Mouse (Mus musculus): ENCODE data around the gene H2-D1. TPM values are rescaled to one million over a fixed set of nuclear protein-coding genes. Genes with fewer than 3 reads are reported as not detected.

The H2-D1 gene
- polyA plus RNA-seq, 1 experiment: 69.0 TPM

- TF ChIP-seq GATA1 (IDR thresholded peaks at IDR 0.05; ENCODE audit: low read length): no peak
These were observed 26.7 kb upstream of the H2-D1 start, which contains the start of gene Nfkbil1 for GRCm38 (mm10) chr17:35235614-35236389. Gene Nfkbil1, minus strand, starts transcription at chr17:35235792.

- TF ChIP-seq GATA1 (IDR thresholded peaks at IDR 0.05; ENCODE audit: low read length): no peak
These were observed 26.2 kb upstream of the H2-D1 start for GRCm38 (mm10) chr17:35236390-35236746.

GRCm38 (mm10) chr17:35236996-35237395 is 25.5 kb upstream of the H2-D1 start:
- TF ChIP-seq GATA1 (IDR thresholded peaks at IDR 0.05; ENCODE audit: low read length): no peak

GRCm38 (mm10) chr17:35237504-35237903 is 25.0 kb upstream of the H2-D1 start:
- no peak for TF ChIP-seq GATA1 (IDR thresholded peaks at IDR 0.05; ENCODE audit: low read length)

GRCm38 (mm10) chr17:35239700-35240099 is 22.8 kb upstream of the H2-D1 start:
- no peak for TF ChIP-seq GATA1 (IDR thresholded peaks at IDR 0.05; ENCODE audit: low read length)

- TF ChIP-seq GATA1 (IDR thresholded peaks at IDR 0.05; ENCODE audit: low read length): no peak
These were observed 21.9 kb upstream of the H2-D1 start for GRCm38 (mm10) chr17:35240384-35241304.

GRCm38 (mm10) chr17:35241305-35242014 is 21.1 kb upstream of the H2-D1 start, which contains the start of gene Ddx39b:
Gene Ddx39b, plus strand, starts transcription at chr17:35241746.
- no peak for TF ChIP-seq GATA1 (IDR thresholded peaks at IDR 0.05; ENCODE audit: low read length)

GRCm38 (mm10) chr17:35242015-35242941 is 20.3 kb upstream of the H2-D1 start:
- TF ChIP-seq GATA1 (IDR thresholded peaks at IDR 0.05; ENCODE audit: low read length): no peak

- TF ChIP-seq GATA1 (IDR thresholded peaks at IDR 0.05; ENCODE audit: low read length): no peak
These were observed 19.4 kb upstream of the H2-D1 start for GRCm38 (mm10) chr17:35243086-35243485.

- no peak for TF ChIP-seq GATA1 (IDR thresholded peaks at IDR 0.05; ENCODE audit: low read length)
These were observed 17.5 kb upstream of the H2-D1 start for GRCm38 (mm10) chr17:35244999-35245398.

GRCm38 (mm10) chr17:35245731-35246623 is 16.6 kb upstream of the H2-D1 start:
- no peak for TF ChIP-seq GATA1 (IDR thresholded peaks at IDR 0.05; ENCODE audit: low read length)

GRCm38 (mm10) chr17:35247144-35247543 is 15.4 kb upstream of the H2-D1 start:
- TF ChIP-seq GATA1 (IDR thresholded peaks at IDR 0.05; ENCODE audit: low read length): no peak

- no peak for TF ChIP-seq GATA1 (IDR thresholded peaks at IDR 0.05; ENCODE audit: low read length)
These were observed 13.5 kb upstream of the H2-D1 start for GRCm38 (mm10) chr17:35248986-35249385.
